11 mouse cellular contexts compared by ENCODE assay signal in genomic region chrX:52745462-52745861, GRCm38 (mm10). TPM values are rescaled to one million over a fixed set of nuclear protein-coding genes. Genes with fewer than 3 reads are reported as not detected.
DNase-seq lines count a peak whose midpoint lies in the region; ATAC-seq lines count a peak whose summit lies in the region.
"Had no signal": no experiment of that assay in that cellular context is flagged by ENCODE, and none has a peak within 500 bp of the region (broad histone marks: within the 10 kb centered on the region; RNA-seq: fewer than 3 reads in every experiment).

No protein-coding gene starts in this region.

- peaks cover 3% of the 10 kb centered on the region; the same call in 1 of the 2 replicates for H3K4me1 ChIP-seq in forebrain, embryonic 12.5 days
- H3K4me1 ChIP-seq in forebrain, embryonic 16.5 days (replicated peaks; ENCODE audit: control insufficient read depth, insufficient read depth, low read length) = peaks cover 10% of the 10 kb centered on the region
- H3K4me1 ChIP-seq in liver, embryonic 11.5 days (replicated peaks; ENCODE audit: control insufficient read depth, insufficient read depth, low read length) = no peaks in the 10 kb centered on the region
- no peaks in the 10 kb centered on the region for H3K4me1 ChIP-seq in forebrain, embryonic 14.5 days (ENCODE audit: control insufficient read depth, insufficient read depth, low read length)
- peaks cover 11% of the 10 kb centered on the region; the same call in 1 of the 2 replicates for H3K4me1 ChIP-seq in neural tube, embryonic 13.5 days (replicated peaks)

- H3K36me3 ChIP-seq in forebrain, embryonic 12.5 days (replicated peaks) = no peaks in the 10 kb centered on the region
- no peaks in the 10 kb centered on the region for H3K36me3 ChIP-seq in forebrain, embryonic 16.5 days (ENCODE audit: control insufficient read depth, insufficient read depth)
- no peaks in the 10 kb centered on the region for H3K36me3 ChIP-seq in liver, embryonic 11.5 days (ENCODE audit: control insufficient read depth, insufficient read depth, low read length)
- H3K36me3 ChIP-seq in forebrain, embryonic 14.5 days (ENCODE audit: control insufficient read depth, insufficient read depth, low read length) = no peaks in the 10 kb centered on the region
- H3K36me3 ChIP-seq in neural tube, embryonic 13.5 days = no peaks in the 10 kb centered on the region

- no peak overlapping the region for H3K9ac ChIP-seq in forebrain, embryonic 12.5 days
- H3K9ac ChIP-seq in forebrain, embryonic 16.5 days (replicated peaks; ENCODE audit: low read depth, low read length) = no peak overlapping the region
- no peak overlapping the region for H3K9ac ChIP-seq in liver, embryonic 11.5 days (ENCODE audit: low read depth, low read length)
- no peak overlapping the region for H3K9ac ChIP-seq in forebrain, embryonic 14.5 days (ENCODE audit: low read length)
- no peak overlapping the region for H3K9ac ChIP-seq in neural tube, embryonic 13.5 days
- H3K9ac ChIP-seq: liver, embryonic 14.5 days had no signal

- no peak for DNase-seq in liver, embryonic 11.5 days (ENCODE audit: low spot score)
- no peak for DNase-seq in liver
- peak; percentile 7 for DNase-seq in forebrain, embryonic 14.5 days (ENCODE audit: low spot score)
- no peak for DNase-seq in adrenal gland, postnatal 4 days (ENCODE audit: low spot score in 2 of 2)
- DNase-seq in lung, postnatal 4 days = no peak
- DNase-seq: right cerebral cortex, postnatal 4 days had no signal

- H3K4me2 ChIP-seq in forebrain, embryonic 12.5 days = peak overlapping the region; percentile 79
- no peak overlapping the region for H3K4me2 ChIP-seq in forebrain, embryonic 16.5 days (ENCODE audit: low read length)
- peak overlapping the region; percentile 71 for H3K4me2 ChIP-seq in liver, embryonic 11.5 days
- H3K4me2 ChIP-seq in forebrain, embryonic 14.5 days (ENCODE audit: low read length) = peak overlapping the region; percentile 80
- H3K4me2 ChIP-seq in neural tube, embryonic 13.5 days = peak overlapping the region; percentile 88

- H3K27me3 ChIP-seq in forebrain, embryonic 12.5 days = 0 out of 2 replicates have a peak, but pooled peaks cover 3% of the 10 kb centered on the region
- H3K27me3 ChIP-seq in forebrain, embryonic 16.5 days (replicated peaks; ENCODE audit: control insufficient read depth, insufficient read depth, low read length) = peaks cover 8% of the 10 kb centered on the region; the same call in 1 of the 2 replicates
- H3K27me3 ChIP-seq in liver, embryonic 11.5 days (replicated peaks; ENCODE audit: control insufficient read depth, insufficient read depth, low read length) = peaks cover 28% of the 10 kb centered on the region
- H3K27me3 ChIP-seq in forebrain, embryonic 14.5 days (replicated peaks; ENCODE audit: control insufficient read depth, insufficient read depth, low read length) = no peaks in the 10 kb centered on the region
- peaks cover 28% of the 10 kb centered on the region for H3K27me3 ChIP-seq in neural tube, embryonic 13.5 days

- no peak overlapping the region for H3K4me3 ChIP-seq in forebrain, embryonic 12.5 days (replicated peaks)
- no peak overlapping the region for H3K4me3 ChIP-seq in forebrain, embryonic 16.5 days (replicated peaks; ENCODE audit: low read length)
- no peak overlapping the region for H3K4me3 ChIP-seq in liver, embryonic 11.5 days (ENCODE audit: low read depth, low read length)
- H3K4me3 ChIP-seq in forebrain, embryonic 14.5 days (ENCODE audit: low read depth, low read length) = no peak overlapping the region
- H3K4me3 ChIP-seq in neural tube, embryonic 13.5 days = no peak overlapping the region

- WGBS in forebrain, embryonic 12.5 days = 14% methylated on average over 8 of the region's 8 CpGs
- 10% methylated on average over 8 of the region's 8 CpGs for WGBS in forebrain, embryonic 16.5 days
- 10% methylated on average over 8 of the region's 8 CpGs for WGBS in liver, embryonic 11.5 days
- 19% methylated on average over 8 of the region's 8 CpGs for WGBS in forebrain, embryonic 14.5 days
- WGBS in neural tube, embryonic 13.5 days = 13% methylated on average over 8 of the region's 8 CpGs

- no peak overlapping the region for H3K27ac ChIP-seq in forebrain, embryonic 12.5 days
- H3K27ac ChIP-seq in forebrain, embryonic 16.5 days (ENCODE audit: low read length) = no peak overlapping the region
- H3K27ac ChIP-seq in liver, embryonic 11.5 days (ENCODE audit: low read depth, low read length) = no peak overlapping the region
- H3K27ac ChIP-seq in forebrain, embryonic 14.5 days (ENCODE audit: low read depth, low read length) = no peak overlapping the region
- H3K27ac ChIP-seq in neural tube, embryonic 13.5 days (replicated peaks) = no peak overlapping the region
- H3K27ac ChIP-seq: liver, embryonic 14.5 days had no signal

- H3K9me3 ChIP-seq in forebrain, embryonic 12.5 days = no peaks in the 10 kb centered on the region
- no peaks in the 10 kb centered on the region for H3K9me3 ChIP-seq in forebrain, embryonic 16.5 days (ENCODE audit: control insufficient read depth, low read length)
- no peaks in the 10 kb centered on the region for H3K9me3 ChIP-seq in liver, embryonic 11.5 days (ENCODE audit: control insufficient read depth, low read length)
- H3K9me3 ChIP-seq in forebrain, embryonic 14.5 days (replicated peaks; ENCODE audit: control insufficient read depth, low read length) = no peaks in the 10 kb centered on the region
- no peaks in the 10 kb centered on the region for H3K9me3 ChIP-seq in neural tube, embryonic 13.5 days

- no peak for ATAC-seq in forebrain, embryonic 12.5 days (ENCODE audit: low FRiP score)
- ATAC-seq in forebrain, embryonic 16.5 days = no peak
- no peak for ATAC-seq in liver, embryonic 11.5 days (replicated peaks; ENCODE audit: low FRiP score)
- no peak for ATAC-seq in forebrain, embryonic 14.5 days
- ATAC-seq in neural tube, embryonic 13.5 days (ENCODE audit: low read depth) = no peak

RNA-seq across cellular contexts. Expression of gene Ccdc160, which starts 45.5 kb away (rescaled TPM):
- polyA plus RNA-seq in forebrain, embryonic 12.5 days (2016; fragmentation: Nextera tagmentation; extraction: Ambion mirVana) = 2.4 and 3.5 TPM in 2 replicates
- 2.3 and 3.3 TPM in 2 replicates for polyA plus RNA-seq in forebrain, embryonic 16.5 days (2015; fragmentation: Nextera tagmentation; extraction: Ambion mirVana)
- polyA plus RNA-seq in liver, embryonic 11.5 days (2014; fragmentation: Nextera tagmentation; extraction: Ambion mirVana) = 0.69 and 0.92 TPM in 2 replicates
- polyA plus RNA-seq in forebrain, embryonic 14.5 days (2014; fragmentation: Nextera tagmentation; extraction: Ambion mirVana) = 3.7 and 4.0 TPM in 2 replicates
- polyA plus RNA-seq in neural tube, embryonic 13.5 days (2015; fragmentation: Nextera tagmentation; extraction: Ambion mirVana) = 4.7 and 5.1 TPM in 2 replicates
- total RNA-seq in adrenal gland, postnatal 4 days (2021) = 10 to 100 TPM; 13.6 to 22.7 TPM
- polyA plus RNA-seq: C2C12 had no signal
